Mouse (Mus musculus): ENCODE data around the gene Tnfsf8. TPM values are rescaled to one million over a fixed set of nuclear protein-coding genes. Genes with fewer than 3 reads are reported as not detected.

The Tnfsf8 gene
- polyA plus RNA-seq (2012; rRNA removed): 0.04 and 0.07 TPM in 2 replicates

DNA sequence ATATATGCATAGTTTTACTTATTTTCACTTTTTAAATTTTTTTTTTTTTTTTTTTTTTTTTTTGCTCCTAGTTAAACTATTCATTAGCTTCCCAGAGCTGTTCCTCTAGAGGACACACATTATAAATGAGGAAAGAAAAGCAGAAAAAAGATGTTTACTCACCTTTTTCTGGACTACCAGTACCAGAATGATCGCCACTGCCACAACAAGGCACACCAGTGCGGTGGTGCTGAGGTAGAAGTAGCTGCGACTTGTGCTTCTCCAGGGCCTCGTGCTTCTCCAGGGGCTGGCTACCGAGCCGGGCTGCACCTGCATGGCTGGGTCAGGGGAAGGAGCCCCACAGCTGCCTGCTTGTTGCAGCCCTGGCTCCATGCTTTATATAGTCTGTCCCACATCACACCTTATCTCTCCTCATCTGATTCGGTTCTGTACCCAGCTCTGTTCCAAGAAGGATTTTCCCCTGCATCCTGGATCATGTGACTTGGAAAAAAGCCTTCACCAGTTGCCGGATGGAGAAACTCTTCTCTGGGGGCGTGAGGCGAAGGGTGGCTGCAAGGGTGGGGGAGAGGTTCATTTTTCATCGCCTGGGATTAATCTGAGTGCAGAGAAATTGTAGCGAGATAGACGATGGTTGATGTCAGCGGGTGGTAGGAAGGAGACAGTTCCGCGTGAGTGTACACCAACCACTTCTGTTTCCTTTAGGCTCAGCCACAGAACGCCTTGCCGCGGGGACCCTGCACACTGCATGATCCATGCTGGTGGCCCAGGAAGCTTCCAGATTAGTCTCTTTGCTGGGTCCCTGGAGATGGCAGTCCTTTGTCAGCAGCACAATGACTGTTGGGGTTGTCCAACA is at the start of gene Tnfsf8:
Gene Tnfsf8, minus strand, starts transcription at position 660 of the 853 bp plus-strand sequence.
- TF ChIP-seq POLR2A (IDR thresholded peaks at IDR 0.05; ENCODE audit: borderline replicate concordance, extremely low read depth, insufficient read depth, insufficient read length, poor library complexity, severe bottlenecking) (no peak), CTCF (IDR thresholded peaks at IDR 0.05; ENCODE audit: borderline replicate concordance, extremely low read depth, insufficient read depth, insufficient read length) (no peak)
- no peak for DNase-seq (ENCODE audit: low read depth)

DNA sequence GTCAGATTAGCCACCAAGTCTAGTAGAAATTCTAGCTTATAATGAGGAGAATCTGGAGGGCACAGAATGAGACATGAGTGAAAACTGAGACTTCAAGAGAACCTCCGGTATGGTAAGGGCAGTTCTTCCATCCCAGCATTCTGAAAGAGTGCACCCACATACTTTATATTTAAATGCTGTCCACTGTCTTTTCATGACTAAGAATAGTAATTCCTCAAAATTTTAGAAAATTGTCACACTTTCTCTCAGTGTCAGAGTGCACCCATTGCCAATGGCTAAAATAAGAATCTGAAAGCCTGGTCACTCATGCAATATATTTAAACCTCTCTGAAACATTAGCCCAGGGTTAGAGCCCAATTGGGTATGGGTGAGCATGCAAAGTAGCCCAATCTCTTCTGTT is 47.4 kb upstream of the Tnfsf8 start:
- DNase-seq (ENCODE audit: low read depth): no peak
- TF ChIP-seq CTCF (IDR thresholded peaks at IDR 0.05; ENCODE audit: borderline replicate concordance, extremely low read depth, insufficient read depth, insufficient read length) (no peak), POLR2A (IDR thresholded peaks at IDR 0.05; ENCODE audit: borderline replicate concordance, extremely low read depth, insufficient read depth, insufficient read length, poor library complexity, severe bottlenecking) (no peak)

DNA sequence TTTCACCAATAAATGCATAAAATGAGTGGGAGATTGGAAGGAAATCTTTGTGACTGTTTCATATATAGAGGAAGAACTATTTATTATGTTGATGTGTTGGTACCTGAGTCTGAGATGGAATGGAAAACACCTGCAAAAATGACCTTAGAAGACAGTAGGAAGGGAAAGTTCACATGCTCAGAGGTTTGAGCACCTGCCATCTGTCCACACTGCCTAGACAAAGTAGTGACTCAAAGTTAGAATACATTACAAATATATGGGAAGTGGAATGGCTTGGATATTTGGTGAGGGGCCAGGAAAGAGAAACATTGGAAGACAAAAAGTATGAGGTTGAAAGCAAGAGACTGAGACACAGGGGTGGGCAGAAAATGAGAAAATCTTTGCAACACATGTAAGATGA is 46.3 kb upstream of the Tnfsf8 start:
- no peak for DNase-seq (ENCODE audit: low read depth)
- TF ChIP-seq CTCF (IDR thresholded peaks at IDR 0.05; ENCODE audit: borderline replicate concordance, extremely low read depth, insufficient read depth, insufficient read length) (no peak), POLR2A (IDR thresholded peaks at IDR 0.05; ENCODE audit: borderline replicate concordance, extremely low read depth, insufficient read depth, insufficient read length, poor library complexity, severe bottlenecking) (no peak)

- DNase-seq (ENCODE audit: low read depth): no peak
- TF ChIP-seq CTCF (IDR thresholded peaks at IDR 0.05; ENCODE audit: borderline replicate concordance, extremely low read depth, insufficient read depth, insufficient read length): no peak
- no peak for TF ChIP-seq POLR2A (IDR thresholded peaks at IDR 0.05; ENCODE audit: borderline replicate concordance, extremely low read depth, insufficient read depth, insufficient read length, poor library complexity, severe bottlenecking)
Observed at GRCm38 (mm10) chr4:63906050-63906449, 44.9 kb upstream of the Tnfsf8 start.

DNA sequence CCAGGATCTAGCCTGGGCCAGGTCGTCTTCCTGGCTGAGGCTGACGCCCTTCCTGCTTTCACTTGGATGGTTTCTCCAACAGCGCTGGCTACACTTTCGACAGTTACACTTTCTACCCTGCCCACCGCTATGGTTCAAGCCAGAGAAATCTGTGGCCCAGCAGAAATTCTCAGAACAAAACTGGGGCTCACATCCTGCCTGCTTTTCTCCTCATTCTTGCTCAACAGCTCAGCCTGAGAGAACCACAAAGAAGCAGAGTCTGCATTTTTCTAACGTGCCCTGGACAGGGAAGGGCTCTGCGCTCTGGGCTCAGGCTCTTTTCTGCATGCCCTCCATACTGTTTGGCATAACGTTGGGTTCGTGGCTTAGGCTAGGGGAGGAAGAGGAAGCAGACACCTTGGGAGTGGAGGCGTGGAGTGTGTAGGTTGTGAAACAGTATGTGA is 38.0 kb upstream of the Tnfsf8 start:
- DNase-seq (ENCODE audit: low read depth): no peak
- TF ChIP-seq CTCF (IDR thresholded peaks at IDR 0.05; ENCODE audit: borderline replicate concordance, extremely low read depth, insufficient read depth, insufficient read length): no peak
- no peak for TF ChIP-seq POLR2A (IDR thresholded peaks at IDR 0.05; ENCODE audit: borderline replicate concordance, extremely low read depth, insufficient read depth, insufficient read length, poor library complexity, severe bottlenecking)

GRCm38 (mm10) chr4:63897152-63897551 is 36.0 kb upstream of the Tnfsf8 start:
- TF ChIP-seq POLR2A (IDR thresholded peaks at IDR 0.05; ENCODE audit: borderline replicate concordance, extremely low read depth, insufficient read depth, insufficient read length, poor library complexity, severe bottlenecking): no peak
- TF ChIP-seq CTCF (IDR thresholded peaks at IDR 0.05; ENCODE audit: borderline replicate concordance, extremely low read depth, insufficient read depth, insufficient read length): no peak
- DNase-seq (ENCODE audit: low read depth): no peak

DNA sequence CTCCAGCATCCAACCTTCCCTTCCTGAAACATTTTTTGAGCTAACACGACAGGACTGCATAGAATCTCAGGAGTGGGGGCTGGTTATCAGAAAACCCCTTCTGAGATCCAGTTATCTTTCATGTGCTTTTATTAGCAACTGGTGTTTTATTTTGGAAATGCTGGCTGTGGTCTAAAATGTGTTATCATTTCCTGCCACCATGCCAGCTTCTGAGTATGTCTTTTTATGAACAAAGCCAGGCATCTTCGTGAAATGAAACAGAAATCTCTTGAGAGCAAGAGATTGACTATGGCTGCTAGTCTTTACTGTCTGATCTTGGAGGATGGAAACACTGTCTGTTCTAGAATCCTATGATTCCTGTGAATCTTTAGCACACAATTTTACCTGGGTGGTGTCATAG is 25.0 kb upstream of the Tnfsf8 start:
- DNase-seq (ENCODE audit: low read depth): no peak
- TF ChIP-seq POLR2A (IDR thresholded peaks at IDR 0.05; ENCODE audit: borderline replicate concordance, extremely low read depth, insufficient read depth, insufficient read length, poor library complexity, severe bottlenecking): no peak
- no peak for TF ChIP-seq CTCF (IDR thresholded peaks at IDR 0.05; ENCODE audit: borderline replicate concordance, extremely low read depth, insufficient read depth, insufficient read length)

DNA sequence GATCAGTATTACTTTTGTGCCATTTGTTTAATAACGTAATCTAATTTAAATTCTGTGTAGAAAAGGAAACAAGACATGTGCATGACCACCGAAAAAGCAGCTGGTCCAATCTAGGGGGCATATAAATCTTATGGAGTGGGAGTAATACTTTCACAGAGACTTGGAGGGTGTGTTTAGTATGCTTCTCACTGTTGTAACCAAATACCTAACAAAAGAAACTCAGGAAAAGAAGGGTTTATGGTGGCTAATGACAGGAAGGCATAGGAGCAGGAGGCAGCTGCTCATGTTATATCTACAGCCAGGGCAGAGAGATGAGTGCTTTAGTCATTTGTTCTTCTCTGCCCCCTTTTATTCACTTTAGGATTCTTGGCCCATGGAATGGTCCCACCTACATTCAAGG is 15.6 kb upstream of the Tnfsf8 start:
- TF ChIP-seq POLR2A (IDR thresholded peaks at IDR 0.05; ENCODE audit: borderline replicate concordance, extremely low read depth, insufficient read depth, insufficient read length, poor library complexity, severe bottlenecking): no peak
- no peak for TF ChIP-seq CTCF (IDR thresholded peaks at IDR 0.05; ENCODE audit: borderline replicate concordance, extremely low read depth, insufficient read depth, insufficient read length)
- DNase-seq (ENCODE audit: low read depth): no peak

- no peak for DNase-seq (ENCODE audit: low read depth)
- TF ChIP-seq POLR2A (IDR thresholded peaks at IDR 0.05; ENCODE audit: borderline replicate concordance, extremely low read depth, insufficient read depth, insufficient read length, poor library complexity, severe bottlenecking): no peak
- TF ChIP-seq CTCF (IDR thresholded peaks at IDR 0.05; ENCODE audit: borderline replicate concordance, extremely low read depth, insufficient read depth, insufficient read length): no peak
Observed at GRCm38 (mm10) chr4:63875480-63875879, 14.3 kb upstream of the Tnfsf8 start.

GRCm38 (mm10) chr4:63870678-63871077 is 9.5 kb upstream of the Tnfsf8 start:
- no peak for DNase-seq (ENCODE audit: low read depth)
- no peak for TF ChIP-seq CTCF (IDR thresholded peaks at IDR 0.05; ENCODE audit: borderline replicate concordance, extremely low read depth, insufficient read depth, insufficient read length)
- TF ChIP-seq POLR2A (IDR thresholded peaks at IDR 0.05; ENCODE audit: borderline replicate concordance, extremely low read depth, insufficient read depth, insufficient read length, poor library complexity, severe bottlenecking): no peak

DNA sequence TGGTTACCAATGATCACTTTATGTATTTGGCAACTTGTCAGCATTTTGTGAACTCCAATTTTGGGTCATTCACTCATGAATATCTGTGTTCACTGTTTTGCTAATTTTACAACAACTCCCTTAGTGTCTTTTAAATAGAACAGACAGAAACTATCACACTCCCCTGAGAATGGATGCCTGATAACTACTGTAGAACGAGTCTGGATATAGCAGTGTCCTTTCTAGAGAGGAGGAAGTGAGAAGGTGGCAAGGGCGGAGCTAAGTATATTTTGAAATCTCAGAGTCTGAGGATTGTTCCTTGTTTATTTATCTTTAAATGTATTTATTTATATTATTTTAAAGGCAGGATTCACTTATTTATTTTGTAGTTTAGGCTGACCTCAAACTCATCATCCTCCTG is 7.6 kb upstream of the Tnfsf8 start:
- DNase-seq (ENCODE audit: low read depth): no peak
- TF ChIP-seq CTCF (IDR thresholded peaks at IDR 0.05; ENCODE audit: borderline replicate concordance, extremely low read depth, insufficient read depth, insufficient read length): no peak
- TF ChIP-seq POLR2A (IDR thresholded peaks at IDR 0.05; ENCODE audit: borderline replicate concordance, extremely low read depth, insufficient read depth, insufficient read length, poor library complexity, severe bottlenecking): no peak

- DNase-seq (ENCODE audit: low read depth): no peak
- no peak for TF ChIP-seq POLR2A (IDR thresholded peaks at IDR 0.05; ENCODE audit: borderline replicate concordance, extremely low read depth, insufficient read depth, insufficient read length, poor library complexity, severe bottlenecking)
- no peak for TF ChIP-seq CTCF (IDR thresholded peaks at IDR 0.05; ENCODE audit: borderline replicate concordance, extremely low read depth, insufficient read depth, insufficient read length)
Observed at GRCm38 (mm10) chr4:63862953-63863352, 1.8 kb upstream of the Tnfsf8 start.
